Mouse (Mus musculus) bone marrow, adult 2 months (tissue): Measurements from ENCODE around the gene Hjurp. TPM values are rescaled to one million over a fixed set of nuclear protein-coding genes. Genes with fewer than 3 reads are reported as not detected.

ENCODE experiments used
- H3K27ac ChIP-seq: fragments of 200-500 bp; 2 replicates; pipeline ENCODE4 v1.5.1; 2012; ENCODE audit warnings: low read depth, mild to moderate bottlenecking, control low read depth, inconsistent platforms, low read length; ENCODE audit not compliant: control insufficient read depth, poor library complexity, insufficient read depth
- H3K4me1 ChIP-seq: fragments of 200-500 bp; 2 replicates; pipeline ENCODE4 v1.6.1; 2011; ENCODE audit warnings: low read length; ENCODE audit not compliant: control insufficient read depth, insufficient read depth
- H3K4me3 ChIP-seq: fragments of 200-500 bp; replicated peaks from 2 replicates; pipeline ENCODE3; 2011; ENCODE audit warnings: mild to moderate bottlenecking, low read depth, low read length, control low read depth; ENCODE audit not compliant: control insufficient read depth
- CTCF ChIP-seq: fragments of 200-500 bp; IDR thresholded peaks from 2 replicates; pipeline ENCODE4 v1.5.1; 2011; ENCODE audit warnings: low read length, control low read depth; ENCODE audit not compliant: control insufficient read depth, insufficient read depth
- POLR2A ChIP-seq: fragments of 200-500 bp; IDR thresholded peaks from 2 replicates; pipeline ENCODE4 v1.6.1; 2011; ENCODE audit warnings: low read depth, mild to moderate bottlenecking, control low read depth, low read length, borderline replicate concordance; ENCODE audit not compliant: control insufficient read depth
- WGBS: fragments of 180-500 bp; shearing (Covaris S2); methylation state at CpG from one replicate; pipeline ENCODE4 v1.1.7; 2018; 5-methylcytosine and 5-hydroxymethylcytosine counted together
- polyA plus RNA-seq: library from polyadenylated mRNA; stranded (reverse); fragments of >200 nt; gene quantifications from 2 replicates; pipeline ENCODE4 v1.2.4, GENCODE M21; 2011; ENCODE audit warnings: low replicate concordance; ENCODE audit not compliant: missing spikeins, insufficient read depth, insufficient read length

Gene Hjurp
- 66.8 and 135 TPM in 2 replicates for polyA plus RNA-seq

GRCm38 (mm10) chr1:88277098-88277817 lies at the start of gene Hjurp, which contains the start of gene Trpm8:
TSS of gene Hjurp (minus strand) at chr1:88277633.
TSS of gene Trpm8 (plus strand) at chr1:88277661.
- WGBS, result under 1% methylated on average over 50 of the region's 50 CpGs
- Histone ChIP-seq H3K27ac (peak within 1 kb of the TSS; percentile 87), H3K4me1 (peaks cover 8% of the 10 kb centered on the region), H3K4me3 (peak within 1 kb of the TSS; percentile 75)
- TF ChIP-seq CTCF (no peak), POLR2A (no peak)

- no peak for TF ChIP-seq CTCF
- TF ChIP-seq POLR2A, result no peak
- H3K4me1 ChIP-seq, result no peaks in the 10 kb centered on the region
- WGBS, result 79% methylated on average over 3 of the region's 3 CpGs
These were observed 45.7 kb upstream of the Hjurp start for GRCm38 (mm10) chr1:88323101-88323500.

GRCm38 (mm10) chr1:88322146-88322545 lies 44.7 kb upstream of the Hjurp start:
- Histone ChIP-seq H3K27ac (no peak overlapping the region), H3K4me3 (no peak overlapping the region), H3K4me1 (no peaks in the 10 kb centered on the region)
- TF ChIP-seq CTCF (no peak), POLR2A (no peak)

More at GRCm38 (mm10) chr1:88323101-88323500, 45.7 kb upstream of the Hjurp start:
- H3K4me3 ChIP-seq, result no peak overlapping the region
- H3K27ac ChIP-seq, result no peak overlapping the region

GRCm38 (mm10) chr1:88320821-88321395 lies 43.5 kb upstream of the Hjurp start:
- Histone ChIP-seq H3K27ac (no peak overlapping the region), H3K4me3 (no peak overlapping the region), H3K4me1 (no peaks in the 10 kb centered on the region)
- 63% methylated on average over 7 of the region's 7 CpGs for WGBS
- TF ChIP-seq POLR2A (no peak), CTCF (no peak)

GRCm38 (mm10) chr1:88318531-88319060 lies 41.2 kb upstream of the Hjurp start:
- Histone ChIP-seq H3K27ac (no peak overlapping the region), H3K4me1 (no peaks in the 10 kb centered on the region), H3K4me3 (no peak overlapping the region)
- 71% methylated on average over 6 of the region's 6 CpGs for WGBS
- TF ChIP-seq POLR2A (no peak), CTCF (0 out of 2 replicates have a peak, but pooled peaks have one; percentile 14)

GRCm38 (mm10) chr1:88317279-88317678 lies 39.8 kb upstream of the Hjurp start:
- WGBS, result 89% methylated on average over 1 of the region's 1 CpGs
- Histone ChIP-seq H3K27ac (no peak overlapping the region), H3K4me1 (no peaks in the 10 kb centered on the region), H3K4me3 (no peak overlapping the region)
- TF ChIP-seq CTCF (no peak), POLR2A (no peak)

- TF ChIP-seq CTCF (no peak), POLR2A (no peak)
- H3K4me3 ChIP-seq, result no peak overlapping the region
- no peak overlapping the region for H3K27ac ChIP-seq
- 64% methylated on average over 3 of the region's 3 CpGs for WGBS
- no peaks in the 10 kb centered on the region for H3K4me1 ChIP-seq
These were observed 32.9 kb upstream of the Hjurp start for GRCm38 (mm10) chr1:88310349-88310748.

GRCm38 (mm10) chr1:88309905-88310304 lies 32.5 kb upstream of the Hjurp start:
- no peak overlapping the region for H3K4me3 ChIP-seq
- no peak overlapping the region for H3K27ac ChIP-seq
- TF ChIP-seq CTCF, result no peak
- TF ChIP-seq POLR2A, result no peak
- 40% methylated on average over 3 of the region's 3 CpGs for WGBS
- H3K4me1 ChIP-seq, result no peaks in the 10 kb centered on the region

GRCm38 (mm10) chr1:88309020-88309419 lies 31.6 kb upstream of the Hjurp start:
- no peaks in the 10 kb centered on the region for H3K4me1 ChIP-seq
- TF ChIP-seq POLR2A (no peak), CTCF (no peak)
- H3K27ac ChIP-seq, result no peak overlapping the region
- H3K4me3 ChIP-seq, result no peak overlapping the region
- WGBS, result 45% methylated on average over 2 of the region's 2 CpGs
